Mouse (Mus musculus): ENCODE results near the gene Hnrnph3.
A peak's percentile ranks its signal among the peaks of the same experiment; 100 is the strongest.

Hnrnph3 gene

DNA sequence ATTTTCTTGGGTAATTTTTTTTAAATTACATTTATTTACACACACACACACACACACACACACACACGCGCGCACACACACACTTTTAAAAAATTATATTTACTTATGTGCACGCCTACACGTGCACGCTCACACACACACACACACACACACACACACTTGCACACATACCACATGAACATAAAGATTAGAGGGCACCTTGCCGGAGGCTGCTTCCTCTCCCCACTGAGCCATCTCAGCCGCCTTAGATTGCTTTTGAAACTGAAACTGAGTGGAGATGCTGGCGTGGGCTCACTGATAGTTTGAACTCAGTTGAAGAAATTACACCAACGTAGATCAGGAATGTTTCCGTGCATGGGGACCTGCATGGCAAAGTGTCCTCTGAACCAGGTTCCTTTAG lies 39.9 kb downstream of the Hnrnph3 start:
- no peak for DNase-seq (ENCODE audit: low spot score)

DNA sequence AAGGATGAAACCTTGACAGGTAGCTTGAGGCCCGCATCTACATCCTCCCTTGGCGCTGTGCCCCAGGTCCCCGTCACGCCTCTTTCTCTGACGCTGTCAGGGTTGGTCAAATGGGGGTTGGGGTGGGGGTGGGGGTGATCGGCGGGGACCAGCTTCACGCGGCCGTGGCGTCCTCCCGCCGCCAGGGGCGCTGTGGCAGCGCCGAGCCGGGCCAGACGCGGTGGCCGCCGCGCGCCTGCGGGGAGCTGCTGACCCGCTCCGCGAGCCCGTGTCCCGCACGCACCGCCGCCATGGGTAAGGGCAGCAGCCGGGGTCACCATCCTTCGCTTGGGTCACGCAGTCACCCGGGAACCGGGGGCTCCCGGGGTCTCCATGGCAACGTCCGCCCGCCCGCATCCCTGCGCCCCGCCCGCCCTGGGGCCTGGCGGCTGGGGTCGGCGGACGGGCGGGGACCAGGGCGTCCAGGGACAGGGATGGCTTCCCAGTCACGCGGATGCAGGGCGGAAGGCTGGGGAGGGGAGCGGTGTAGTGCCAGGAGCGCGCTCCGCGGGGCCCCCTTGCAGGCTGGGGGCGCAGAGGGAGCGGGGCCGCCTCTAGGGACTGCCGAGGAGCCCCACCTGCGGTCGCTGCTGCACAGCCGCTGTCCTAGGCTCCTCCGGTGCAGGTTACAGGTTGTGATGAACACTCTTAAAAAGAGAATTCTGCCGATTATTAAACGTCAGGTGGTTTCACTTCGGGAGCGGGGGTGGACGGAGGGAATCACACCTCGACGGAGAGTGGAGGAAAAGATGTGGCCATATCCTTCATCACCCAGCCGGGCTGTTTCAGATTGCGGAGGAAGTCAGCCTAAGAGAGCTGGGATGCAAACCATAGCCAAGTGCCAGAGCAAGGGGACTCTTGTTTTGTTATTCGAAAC lies 43.7 kb downstream of the Hnrnph3 start, which contains the start of gene Rufy2:
Gene Rufy2, plus strand, starts transcription at position 185 of the 916 bp plus-strand sequence.
- DNase-seq (ENCODE audit: low spot score), result peak; percentile 87

GRCm38 (mm10) chr10:62979667-62980038 lies 44.4 kb downstream of the Hnrnph3 start:
- DNase-seq (ENCODE audit: low spot score), result no peak

DNA sequence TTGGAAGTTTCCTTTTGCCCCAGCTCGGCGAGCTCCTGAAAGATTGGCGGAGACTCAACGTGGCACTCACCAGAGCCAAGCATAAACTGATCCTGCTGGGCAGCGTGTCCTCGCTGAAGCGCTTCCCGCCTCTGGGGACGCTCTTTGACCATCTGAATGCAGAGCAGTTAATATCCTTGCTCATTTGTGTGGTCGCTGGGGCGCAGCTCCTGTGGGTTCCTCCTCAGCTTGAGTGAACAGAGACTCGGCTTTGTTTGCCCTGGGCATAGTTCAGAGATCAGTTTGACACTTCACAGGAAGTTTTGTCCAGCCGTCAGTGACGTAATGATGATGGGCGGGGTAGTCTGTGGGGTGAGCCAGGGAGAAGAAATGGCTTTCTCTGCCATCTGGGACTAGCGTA lies 52.2 kb downstream of the Hnrnph3 start:
- no peak for DNase-seq (ENCODE audit: low spot score)

DNA sequence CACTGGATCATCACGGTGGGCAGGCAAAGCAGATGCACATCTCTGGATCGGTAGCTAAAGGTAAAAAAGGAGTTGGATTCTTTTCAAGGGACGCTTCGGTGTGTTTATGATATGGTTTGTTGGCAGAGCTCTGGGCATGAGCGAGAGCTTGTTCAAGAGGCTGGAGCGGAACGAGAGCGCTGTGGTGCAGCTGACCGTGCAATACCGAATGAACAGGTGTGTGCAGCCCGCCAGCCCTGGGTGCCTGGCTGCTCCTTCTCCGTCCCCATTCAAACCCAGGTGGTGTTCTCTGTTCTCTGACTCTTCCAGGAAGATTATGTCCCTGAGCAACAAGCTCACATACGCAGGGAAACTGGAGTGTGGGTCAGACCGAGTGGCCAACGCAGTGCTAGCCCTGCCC lies 57.7 kb downstream of the Hnrnph3 start:
- no peak for DNase-seq (ENCODE audit: low spot score)

- no peak for DNase-seq (ENCODE audit: low spot score)
Measured at GRCm38 (mm10) chr10:62965796-62966195, 58.2 kb downstream of the Hnrnph3 start.

Measured in MN1 (cell line).